22 mouse cellular contexts compared by ENCODE assay signal in genomic region chr10:117199701-117200100, GRCm38 (mm10). TPM values are rescaled to one million over a fixed set of nuclear protein-coding genes. Genes with fewer than 3 reads are reported as not detected.
DNase-seq lines count a peak whose midpoint lies in the region; ATAC-seq lines count a peak whose summit lies in the region.
"Had no signal": no experiment of that assay in that cellular context is flagged by ENCODE, and none has a peak within 500 bp of the region (broad histone marks: within the 10 kb centered on the region; RNA-seq: fewer than 3 reads in every experiment).

No protein-coding gene starts in this region.

- no peaks in the 10 kb centered on the region for H3K4me1 ChIP-seq in hindbrain, embryonic 11.5 days (replicated peaks; ENCODE audit: control insufficient read depth, insufficient read depth, low read length)
- H3K4me1 ChIP-seq in hindbrain, embryonic 12.5 days = peaks cover 3% of the 10 kb centered on the region
- H3K4me1 ChIP-seq in midbrain, embryonic 11.5 days (ENCODE audit: control insufficient read depth, insufficient read depth, low read length) = peaks cover 10% of the 10 kb centered on the region
- H3K4me1 ChIP-seq in midbrain, embryonic 16.5 days (ENCODE audit: control insufficient read depth, insufficient read depth, low read length) = no peaks in the 10 kb centered on the region
- peaks cover 25% of the 10 kb centered on the region for H3K4me1 ChIP-seq in embryonic facial prominence, embryonic 10.5 days
- H3K4me1 ChIP-seq in heart, embryonic 12.5 days (replicated peaks) = peaks cover 19% of the 10 kb centered on the region

- H3K36me3 ChIP-seq in hindbrain, embryonic 11.5 days (ENCODE audit: control insufficient read depth, insufficient read depth, low read length) = no peaks in the 10 kb centered on the region
- H3K36me3 ChIP-seq in hindbrain, embryonic 12.5 days = no peaks in the 10 kb centered on the region
- H3K36me3 ChIP-seq in midbrain, embryonic 11.5 days (ENCODE audit: control insufficient read depth, insufficient read depth, low read length) = no peaks in the 10 kb centered on the region
- H3K36me3 ChIP-seq in midbrain, embryonic 16.5 days (ENCODE audit: control insufficient read depth, insufficient read depth, low read length) = no peaks in the 10 kb centered on the region
- H3K36me3 ChIP-seq in embryonic facial prominence, embryonic 10.5 days (replicated peaks) = no peaks in the 10 kb centered on the region
- H3K36me3 ChIP-seq in heart, embryonic 12.5 days = no peaks in the 10 kb centered on the region
- H3K36me3 ChIP-seq: embryonic facial prominence, embryonic 13.5 days; forebrain, embryonic 12.5 days; hindbrain, embryonic 10.5 days had no signal

- no peaks in the 10 kb centered on the region for H3K9me3 ChIP-seq in hindbrain, embryonic 11.5 days (ENCODE audit: control insufficient read depth, low read length)
- no peaks in the 10 kb centered on the region for H3K9me3 ChIP-seq in hindbrain, embryonic 12.5 days (replicated peaks)
- no peaks in the 10 kb centered on the region for H3K9me3 ChIP-seq in midbrain, embryonic 11.5 days (ENCODE audit: control insufficient read depth, low read length)
- no peaks in the 10 kb centered on the region for H3K9me3 ChIP-seq in midbrain, embryonic 16.5 days (replicated peaks; ENCODE audit: control insufficient read depth, low read length, poor library complexity, severe bottlenecking)
- no peaks in the 10 kb centered on the region for H3K9me3 ChIP-seq in embryonic facial prominence, embryonic 10.5 days
- no peaks in the 10 kb centered on the region for H3K9me3 ChIP-seq in heart, embryonic 12.5 days (replicated peaks)
- H3K9me3 ChIP-seq: embryonic facial prominence, embryonic 13.5 days; forebrain, embryonic 12.5 days; hindbrain, embryonic 10.5 days had no signal

- DNase-seq in hindbrain, embryonic 11.5 days (ENCODE audit: low spot score) = peak; percentile 10
- DNase-seq in midbrain, embryonic 11.5 days (ENCODE audit: low spot score, missing footprints) = no peak
- peak; percentile 14 for DNase-seq in embryonic facial prominence, embryonic 10.5 days (ENCODE audit: low spot score)
- DNase-seq in mesoderm, embryonic 11.5 days (ENCODE audit: low read depth, low spot score) = peak; percentile 30
- DNase-seq: adrenal gland, postnatal 10 days; cerebellum, adult 11 months; cerebellum, adult 8-10 months; cerebellum, postnatal 14 days; gastrocnemius, postnatal 14 days; heart, adult 2 months had no signal

- peak; percentile 22; the same call in 1 of the 2 replicates for ATAC-seq in hindbrain, embryonic 11.5 days (ENCODE audit: low FRiP score)
- ATAC-seq in hindbrain, embryonic 12.5 days (ENCODE audit: low FRiP score) = no peak
- ATAC-seq in midbrain, embryonic 11.5 days (ENCODE audit: low FRiP score) = peak; percentile 65
- no peak for ATAC-seq in midbrain, embryonic 16.5 days
- ATAC-seq in heart, embryonic 12.5 days (ENCODE audit: insufficient number of reproducible peaks, low FRiP score) = no peak
- ATAC-seq: forebrain, embryonic 16.5 days; hindbrain, embryonic 16.5 days; inflammation-experienced regulatory T-cells, adult 6 months had no signal

- no peaks in the 10 kb centered on the region for H3K27me3 ChIP-seq in hindbrain, embryonic 11.5 days (ENCODE audit: control insufficient read depth, insufficient read depth, low read length)
- H3K27me3 ChIP-seq in hindbrain, embryonic 12.5 days = no peaks in the 10 kb centered on the region
- H3K27me3 ChIP-seq in midbrain, embryonic 11.5 days (ENCODE audit: control insufficient read depth, insufficient read depth, low read length) = no peaks in the 10 kb centered on the region
- H3K27me3 ChIP-seq in midbrain, embryonic 16.5 days (ENCODE audit: control insufficient read depth, insufficient read depth, low read depth, low read length) = no peaks in the 10 kb centered on the region
- H3K27me3 ChIP-seq in embryonic facial prominence, embryonic 10.5 days (replicated peaks; ENCODE audit: low read depth, poor library complexity, severe bottlenecking) = no peaks in the 10 kb centered on the region
- no peaks in the 10 kb centered on the region for H3K27me3 ChIP-seq in heart, embryonic 12.5 days (replicated peaks)
- H3K27me3 ChIP-seq: embryonic facial prominence, embryonic 13.5 days; forebrain, embryonic 12.5 days had no signal

- 34% methylated on average over 3 of the region's 3 CpGs for WGBS in hindbrain, embryonic 11.5 days
- WGBS in hindbrain, embryonic 12.5 days = 32% methylated on average over 3 of the region's 3 CpGs
- WGBS in midbrain, embryonic 11.5 days = 28% methylated on average over 3 of the region's 3 CpGs
- 17% methylated on average over 3 of the region's 3 CpGs for WGBS in midbrain, embryonic 16.5 days
- 46% methylated on average over 3 of the region's 3 CpGs for WGBS in embryonic facial prominence, embryonic 10.5 days
- WGBS in heart, embryonic 12.5 days = 73% methylated on average over 3 of the region's 3 CpGs

- H3K27ac ChIP-seq in hindbrain, embryonic 11.5 days (ENCODE audit: low read depth, low read length) = no peak overlapping the region
- no peak overlapping the region for H3K27ac ChIP-seq in hindbrain, embryonic 12.5 days
- no peak overlapping the region for H3K27ac ChIP-seq in midbrain, embryonic 11.5 days (ENCODE audit: low read depth, low read length)
- no peak overlapping the region for H3K27ac ChIP-seq in midbrain, embryonic 16.5 days (ENCODE audit: low read length)
- no peak overlapping the region; the same call in 1 of the 2 replicates for H3K27ac ChIP-seq in embryonic facial prominence, embryonic 10.5 days (replicated peaks)
- no peak overlapping the region for H3K27ac ChIP-seq in heart, embryonic 12.5 days (ENCODE audit: poor library complexity, severe bottlenecking)
- H3K27ac ChIP-seq: embryonic facial prominence, embryonic 13.5 days; forebrain, embryonic 12.5 days; heart, adult 2 months; hindbrain, embryonic 10.5 days had no signal

- no peak overlapping the region for H3K4me2 ChIP-seq in hindbrain, embryonic 11.5 days (replicated peaks; ENCODE audit: low read depth, low read length)
- no peak overlapping the region for H3K4me2 ChIP-seq in hindbrain, embryonic 12.5 days (replicated peaks)
- no peak overlapping the region for H3K4me2 ChIP-seq in midbrain, embryonic 11.5 days
- H3K4me2 ChIP-seq in midbrain, embryonic 16.5 days (ENCODE audit: low read length) = no peak overlapping the region
- no peak overlapping the region for H3K4me2 ChIP-seq in heart, embryonic 12.5 days
- H3K4me2 ChIP-seq: embryonic facial prominence, embryonic 13.5 days; forebrain, embryonic 12.5 days; heart, embryonic 11.5 days had no signal

- no peak overlapping the region for H3K4me3 ChIP-seq in hindbrain, embryonic 11.5 days (ENCODE audit: low read depth, low read length)
- no peak overlapping the region for H3K4me3 ChIP-seq in hindbrain, embryonic 12.5 days
- no peak overlapping the region for H3K4me3 ChIP-seq in midbrain, embryonic 11.5 days (ENCODE audit: low read depth, low read length)
- H3K4me3 ChIP-seq in midbrain, embryonic 16.5 days (ENCODE audit: low read depth, low read length) = no peak overlapping the region
- H3K4me3 ChIP-seq in embryonic facial prominence, embryonic 10.5 days = no peak overlapping the region
- no peak overlapping the region for H3K4me3 ChIP-seq in heart, embryonic 12.5 days
- H3K4me3 ChIP-seq: embryonic facial prominence, embryonic 13.5 days; forebrain, embryonic 12.5 days; heart, adult 2 months; hindbrain, embryonic 10.5 days had no signal

- H3K9ac ChIP-seq in hindbrain, embryonic 11.5 days (ENCODE audit: low read depth, low read length) = no peak overlapping the region
- no peak overlapping the region for H3K9ac ChIP-seq in hindbrain, embryonic 12.5 days
- H3K9ac ChIP-seq in midbrain, embryonic 11.5 days (ENCODE audit: low read length) = no peak overlapping the region
- H3K9ac ChIP-seq in midbrain, embryonic 16.5 days (ENCODE audit: low read depth, low read length) = no peak overlapping the region
- no peak overlapping the region for H3K9ac ChIP-seq in heart, embryonic 12.5 days
- H3K9ac ChIP-seq: embryonic facial prominence, embryonic 13.5 days; forebrain, embryonic 12.5 days had no signal

RNA-seq across cellular contexts. Expression of gene Yeats4, which starts 24.6 kb away (rescaled TPM):
- 141 and 146 TPM in 2 replicates for polyA plus RNA-seq in hindbrain, embryonic 11.5 days (2014; fragmentation: Nextera tagmentation; extraction: Ambion mirVana)
- polyA plus RNA-seq in hindbrain, embryonic 12.5 days (2016; fragmentation: Nextera tagmentation; extraction: Ambion mirVana) = 112 and 134 TPM in 2 replicates
- 173 and 194 TPM in 2 replicates for polyA plus RNA-seq in midbrain, embryonic 11.5 days (2014; fragmentation: Nextera tagmentation; extraction: Ambion mirVana)
- polyA plus RNA-seq in midbrain, embryonic 16.5 days (2015; fragmentation: Nextera tagmentation; extraction: Ambion mirVana) = 104 and 113 TPM in 2 replicates
- polyA plus RNA-seq in embryonic facial prominence, embryonic 10.5 days (2016; fragmentation: Nextera tagmentation; extraction: Ambion mirVana) = 107 and 110 TPM in 2 replicates
- polyA plus RNA-seq in heart, embryonic 12.5 days (2016; fragmentation: Nextera tagmentation; extraction: Ambion mirVana) = 64.1 and 66.2 TPM in 2 replicates

RNA-seq across cellular contexts. Expression of gene 9530003J23Rik, which starts 38.8 kb away (rescaled TPM):
- not detected in 2 replicates for polyA plus RNA-seq in hindbrain, embryonic 11.5 days (2014; fragmentation: Nextera tagmentation; extraction: Ambion mirVana)
- polyA plus RNA-seq in hindbrain, embryonic 12.5 days (2016; fragmentation: Nextera tagmentation; extraction: Ambion mirVana) = not detected in 2 replicates
- polyA plus RNA-seq in midbrain, embryonic 11.5 days (2014; fragmentation: Nextera tagmentation; extraction: Ambion mirVana) = 0.14 TPM in 1 of 2 replicates, not detected in the other
- polyA plus RNA-seq in midbrain, embryonic 16.5 days (2015; fragmentation: Nextera tagmentation; extraction: Ambion mirVana) = not detected in 2 replicates
- polyA plus RNA-seq in embryonic facial prominence, embryonic 10.5 days (2016; fragmentation: Nextera tagmentation; extraction: Ambion mirVana) = not detected in 2 replicates
- not detected in 2 replicates for polyA plus RNA-seq in heart, embryonic 12.5 days (2016; fragmentation: Nextera tagmentation; extraction: Ambion mirVana)
- polyA plus RNA-seq: brain, embryonic 14.5 days; embryonic facial prominence, embryonic 13.5 days; forebrain, embryonic 12.5 days; forebrain, embryonic 16.5 days; heart, adult 2 months; heart, embryonic 11.5 days; heart, embryonic 16.5 days; hindbrain, embryonic 10.5 days; hindbrain, embryonic 16.5 days; inflammation-experienced regulatory T-cells, adult 6 months had no signal

RNA-seq across cellular contexts. Expression of gene Frs2, which starts 51.4 kb away (rescaled TPM):
- 28.8 and 31.1 TPM in 2 replicates for polyA plus RNA-seq in hindbrain, embryonic 11.5 days (2014; fragmentation: Nextera tagmentation; extraction: Ambion mirVana)
- 25.3 and 31.7 TPM in 2 replicates for polyA plus RNA-seq in hindbrain, embryonic 12.5 days (2016; fragmentation: Nextera tagmentation; extraction: Ambion mirVana)
- polyA plus RNA-seq in midbrain, embryonic 11.5 days (2014; fragmentation: Nextera tagmentation; extraction: Ambion mirVana) = 27.1 and 28.5 TPM in 2 replicates
- polyA plus RNA-seq in midbrain, embryonic 16.5 days (2015; fragmentation: Nextera tagmentation; extraction: Ambion mirVana) = 19.7 and 20.2 TPM in 2 replicates
- 20.4 and 21.6 TPM in 2 replicates for polyA plus RNA-seq in embryonic facial prominence, embryonic 10.5 days (2016; fragmentation: Nextera tagmentation; extraction: Ambion mirVana)
- 23.4 and 25.0 TPM in 2 replicates for polyA plus RNA-seq in heart, embryonic 12.5 days (2016; fragmentation: Nextera tagmentation; extraction: Ambion mirVana)

Comparison
In these comparisons a context has a peak if more than half of its experiments do, and no peak if none do; other contexts are left out.
1. ATAC-seq: peak in hindbrain, embryonic 11.5 days (single experiment) and midbrain, embryonic 11.5 days (single experiment); none in hindbrain, embryonic 12.5 days (single experiment), midbrain, embryonic 16.5 days (single experiment) and heart, embryonic 12.5 days (single experiment).